ENCODE assay signal across 8 mouse cellular contexts in genomic region chr15:79041585-79041984, GRCm38 (mm10). TPM values are rescaled to one million over a fixed set of nuclear protein-coding genes. Genes with fewer than 3 reads are reported as not detected.
DNase-seq lines count a peak whose midpoint lies in the region; ATAC-seq and TF ChIP-seq lines count a peak whose summit lies in the region.

Galr3 (plus strand) TSS chr15:79041885.

- no peaks in the 10 kb centered on the region for H3K36me3 ChIP-seq in kidney, adult 2 months (ENCODE audit: control insufficient read depth, insufficient read depth, low read length)
- H3K36me3 ChIP-seq in hindbrain, embryonic 12.5 days: peaks cover 3% of the 10 kb centered on the region; the same call in 1 of the 2 replicates
- H3K36me3 ChIP-seq in midbrain, embryonic 12.5 days: peaks cover 7% of the 10 kb centered on the region

- 70% methylated on average over 6 of the region's 6 CpGs for WGBS in kidney, adult 2 months
- 79% methylated on average over 6 of the region's 6 CpGs for WGBS in hindbrain, embryonic 12.5 days
- 87% methylated on average over 6 of the region's 6 CpGs for WGBS in midbrain, embryonic 12.5 days

- peak within 1 kb of the TSS; percentile 52 for H3K4me3 ChIP-seq in kidney, adult 2 months (ENCODE audit: insufficient read depth, low read depth, low read length)
- H3K4me3 ChIP-seq in bone marrow macrophage, adult 2 months (ENCODE audit: insufficient read depth, low read length): peak within 1 kb of the TSS; percentile 58
- peak within 1 kb of the TSS; percentile 47 for H3K4me3 ChIP-seq in hindbrain, embryonic 12.5 days
- peak within 1 kb of the TSS; percentile 49 for H3K4me3 ChIP-seq in midbrain, embryonic 12.5 days

- peaks cover 7% of the 10 kb centered on the region; the same call in 1 of the 2 replicates for H3K4me1 ChIP-seq in kidney, adult 2 months (ENCODE audit: control insufficient read depth, insufficient read depth, low read length)
- peaks cover 9% of the 10 kb centered on the region for H3K4me1 ChIP-seq in bone marrow macrophage, adult 2 months (ENCODE audit: control insufficient read depth, insufficient read depth, low read length)
- peaks cover 43% of the 10 kb centered on the region for H3K4me1 ChIP-seq in hindbrain, embryonic 12.5 days
- peaks cover 37% of the 10 kb centered on the region for H3K4me1 ChIP-seq in midbrain, embryonic 12.5 days

- no peak for TF ChIP-seq POLR2A in kidney, adult 2 months (IDR thresholded peaks at IDR 0.05; ENCODE audit: low read depth, low read length)
- no peak for TF ChIP-seq POLR2A in bone marrow macrophage, adult 2 months (IDR thresholded peaks at IDR 0.05; ENCODE audit: borderline replicate concordance, low read depth, low read length)

- no peak for DNase-seq in kidney, adult 2 months
- DNase-seq in kidney, adult 8-10 months: no peak
- DNase-seq in right cerebral cortex, adult 2 months (ENCODE audit: low spot score in 2 of 2): no peak
- no peak for DNase-seq in adrenal gland, postnatal 10 days
- no peak for DNase-seq in gastrocnemius, postnatal 14 days

- no peaks in the 10 kb centered on the region for H3K9me3 ChIP-seq in hindbrain, embryonic 12.5 days (replicated peaks)
- H3K9me3 ChIP-seq in midbrain, embryonic 12.5 days: no peaks in the 10 kb centered on the region

- ATAC-seq in hindbrain, embryonic 12.5 days (ENCODE audit: low FRiP score): no peak
- no peak for ATAC-seq in midbrain, embryonic 12.5 days (ENCODE audit: low FRiP score, low read depth)

- TF ChIP-seq CTCF in kidney, adult 2 months (conservative IDR thresholded peaks at IDR 0.05; ENCODE audit: insufficient read depth, insufficient read length, low read depth, low read length): no peak
- no peak for TF ChIP-seq CTCF in bone marrow macrophage, adult 2 months (IDR thresholded peaks at IDR 0.05; ENCODE audit: low read depth, low read length)

- intact Hi-C loops in gastrocnemius, postnatal 14 days (cut with DNase I; ENCODE audit: low total_unique reads): no loop called here

- peak within 1 kb of the TSS; percentile 49 for H3K9ac ChIP-seq in hindbrain, embryonic 12.5 days
- peak within 1 kb of the TSS; percentile 37; the same call in 1 of the 2 replicates for H3K9ac ChIP-seq in midbrain, embryonic 12.5 days (replicated peaks)

- H3K27ac ChIP-seq in kidney, adult 2 months (ENCODE audit: insufficient read depth, low read depth, low read length): no peak within 1 kb of the TSS
- H3K27ac ChIP-seq in bone marrow macrophage, adult 2 months (ENCODE audit: insufficient read depth, low read depth, low read length): no peak within 1 kb of the TSS
- H3K27ac ChIP-seq in hindbrain, embryonic 12.5 days: 0 out of 2 replicates have a peak within 1 kb of the TSS, but pooled peaks have one; percentile 18
- H3K27ac ChIP-seq in midbrain, embryonic 12.5 days (replicated peaks): no peak within 1 kb of the TSS

- H3K27me3 ChIP-seq in kidney, adult 2 months (replicated peaks; ENCODE audit: control insufficient read depth, insufficient read depth, low read length): no peaks in the 10 kb centered on the region
- peaks cover 55% of the 10 kb centered on the region for H3K27me3 ChIP-seq in hindbrain, embryonic 12.5 days
- peaks cover 60% of the 10 kb centered on the region for H3K27me3 ChIP-seq in midbrain, embryonic 12.5 days

- peak within 1 kb of the TSS; percentile 81 for H3K4me2 ChIP-seq in hindbrain, embryonic 12.5 days (replicated peaks)
- H3K4me2 ChIP-seq in midbrain, embryonic 12.5 days (replicated peaks): peak within 1 kb of the TSS; percentile 72

RNA-seq across cellular contexts. Expression of gene Galr3, which starts in this region (rescaled TPM):
- polyA plus RNA-seq in kidney, adult 2 months (2012; rRNA removed): 0.64 and 1.2 TPM in 2 replicates
- polyA plus RNA-seq in bone marrow macrophage, adult 2 months (2012; ENCODE audit: insufficient read depth, insufficient read length, missing spikeins): not detected in 2 replicates
- polyA plus RNA-seq in hindbrain, embryonic 12.5 days (2016; fragmentation: Nextera tagmentation; extraction: Ambion mirVana): not detected in 2 replicates
- not detected in 2 replicates for polyA plus RNA-seq in midbrain, embryonic 12.5 days (2016; fragmentation: Nextera tagmentation; extraction: Ambion mirVana)
- under 1 TPM; 0.30 to 0.48 TPM for total RNA-seq in adrenal gland, postnatal 10 days (2021)
- total RNA-seq in gastrocnemius, postnatal 14 days (2021): under 1 TPM in 1 of 2 experiments, not detected in 1; 0.23 TPM
